Mouse (Mus musculus): ENCODE results near the gene Saa4. TPM values are rescaled to one million over a fixed set of nuclear protein-coding genes. Genes with fewer than 3 reads are reported as not detected.

Saa4 gene
- polyA plus RNA-seq, 1 experiment from 2014 or later = not detected

DNA sequence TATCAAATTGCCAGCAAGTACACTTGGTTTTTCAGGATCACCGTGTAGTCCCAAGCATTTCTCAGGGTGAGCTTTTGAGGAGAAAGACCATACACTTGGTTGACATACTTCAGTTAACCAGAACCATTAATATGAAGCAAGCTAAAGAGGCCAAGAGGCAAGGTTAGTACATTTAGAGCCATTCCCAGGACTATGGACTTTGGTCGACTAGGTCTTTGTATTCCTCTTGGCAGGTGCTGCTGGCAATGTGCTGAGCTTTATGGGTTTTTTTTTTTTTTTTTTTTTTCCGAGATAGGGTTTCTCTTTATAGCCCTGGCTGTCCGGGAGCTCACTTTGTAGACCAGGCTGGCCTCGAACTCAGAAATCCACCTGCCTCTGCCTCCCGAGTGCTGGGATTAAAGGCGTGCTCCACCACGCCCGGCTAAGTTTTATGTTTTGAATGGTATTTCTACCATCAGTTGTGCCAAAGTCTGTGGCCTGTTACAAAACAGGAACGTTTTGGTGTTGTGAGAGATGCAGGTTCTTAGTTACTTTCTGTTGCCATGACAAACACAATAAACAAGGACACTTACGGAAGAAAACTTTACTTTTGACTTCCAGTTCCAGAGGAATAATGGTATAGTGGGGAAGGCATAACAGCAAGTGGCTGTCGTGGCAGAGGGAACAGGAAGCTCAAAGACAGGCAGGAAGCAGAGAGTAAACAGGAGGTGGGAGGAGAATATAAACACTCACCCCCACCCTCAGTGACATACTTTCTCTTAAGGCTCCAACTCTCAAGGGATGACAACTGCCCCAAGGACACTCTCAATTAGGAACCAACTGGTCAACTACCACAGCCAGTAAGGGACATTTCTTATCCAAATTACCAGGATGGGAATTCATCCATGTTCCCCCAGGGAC, 6.4 kb upstream of the Saa4 start:
- Histone ChIP-seq H3K4me1 (replicated peaks) (no peaks in the 10 kb centered on the region), H3K4me3 (no peak overlapping the region), H3K9me3 (no peaks in the 10 kb centered on the region), H3K36me3 (no peaks in the 10 kb centered on the region), H3K27ac (no peak overlapping the region), H3K27me3 (ENCODE audit: insufficient read depth, poor library complexity, severe bottlenecking) (no peaks in the 10 kb centered on the region)
- DNase-seq (ENCODE audit: low spot score) = no peak
- WGBS = 84% methylated on average over 12 of the region's 12 CpGs

DNA sequence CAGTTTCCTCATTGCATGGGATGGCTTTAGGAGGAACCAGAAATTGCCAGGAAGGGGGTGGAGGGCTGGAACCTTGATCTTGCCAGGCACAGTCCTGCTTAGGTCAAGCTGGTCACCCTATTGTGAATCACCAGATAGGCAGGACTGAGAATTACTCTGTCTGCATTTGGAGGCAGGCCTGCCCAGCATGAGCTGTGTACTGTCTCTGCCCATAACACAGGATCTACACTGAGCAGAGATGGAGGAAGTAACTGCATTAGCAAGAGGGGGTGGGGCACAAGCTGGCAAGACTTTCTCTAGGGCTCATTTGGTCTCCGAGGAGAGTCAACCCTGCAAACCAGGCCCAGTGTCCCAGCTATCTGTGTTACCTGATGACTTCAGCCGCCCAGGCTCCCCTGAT, 2.6 kb upstream of the Saa4 start:
- H3K4me3 ChIP-seq = no peak overlapping the region
- no peak for DNase-seq (ENCODE audit: low spot score)
- WGBS = 88% methylated on average over 2 of the region's 2 CpGs
- H3K36me3 ChIP-seq = no peaks in the 10 kb centered on the region
- H3K4me1 ChIP-seq (replicated peaks) = no peaks in the 10 kb centered on the region
- H3K27me3 ChIP-seq (ENCODE audit: insufficient read depth, poor library complexity, severe bottlenecking) = no peaks in the 10 kb centered on the region
- no peak overlapping the region for H3K27ac ChIP-seq
- no peaks in the 10 kb centered on the region for H3K9me3 ChIP-seq

DNA sequence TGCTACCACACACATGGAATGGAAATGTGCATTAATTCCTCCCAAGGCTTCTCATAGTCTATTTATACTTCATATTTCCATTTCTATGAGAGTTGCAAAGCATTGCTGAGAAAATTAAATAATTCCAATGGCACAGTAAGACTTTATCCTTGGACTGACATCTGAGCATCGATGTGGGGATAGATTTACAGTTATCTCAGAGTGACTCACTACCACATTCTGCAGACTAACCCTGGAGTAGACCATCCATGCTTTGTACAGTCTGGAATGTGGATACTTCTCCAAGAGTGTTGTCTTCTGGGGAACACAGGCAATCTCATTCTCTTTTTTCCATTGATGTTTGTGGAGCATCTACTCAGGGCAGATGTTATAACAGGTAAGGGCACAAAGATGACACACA, 4.8 kb downstream of the Saa4 start:
- Histone ChIP-seq H3K4me1 (replicated peaks) (no peaks in the 10 kb centered on the region), H3K36me3 (no peaks in the 10 kb centered on the region), H3K9me3 (no peaks in the 10 kb centered on the region), H3K27me3 (ENCODE audit: insufficient read depth, poor library complexity, severe bottlenecking) (no peaks in the 10 kb centered on the region), H3K27ac (no peak overlapping the region), H3K4me3 (no peak overlapping the region)
- DNase-seq (ENCODE audit: low spot score) = no peak
- 88% methylated on average over 1 of the region's 1 CpGs for WGBS

DNA sequence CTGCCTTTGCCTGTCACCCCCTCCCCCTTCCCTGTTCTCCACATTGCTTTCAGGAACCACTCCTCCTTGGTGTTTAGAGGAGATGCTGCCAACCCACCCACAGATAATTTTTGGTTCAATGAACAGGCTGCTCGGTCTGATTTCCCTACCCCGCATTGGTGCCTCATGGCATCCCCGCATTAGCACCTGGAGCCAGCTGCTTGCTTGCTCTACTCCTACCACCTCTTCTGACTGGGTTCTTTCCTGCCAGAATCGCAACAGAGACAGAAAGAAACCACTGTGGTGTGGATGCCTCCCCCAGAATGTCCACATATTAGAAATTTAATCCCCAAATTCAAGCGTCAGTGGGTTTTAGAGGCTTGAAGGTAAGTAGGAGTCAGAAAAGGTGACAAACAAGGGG, 8.0 kb downstream of the Saa4 start:
- Histone ChIP-seq H3K9me3 (no peaks in the 10 kb centered on the region), H3K27me3 (ENCODE audit: insufficient read depth, poor library complexity, severe bottlenecking) (peaks cover 4% of the 10 kb centered on the region; the same call in 1 of the 2 replicates)
- 85% methylated on average over 5 of the region's 5 CpGs for WGBS

DNA sequence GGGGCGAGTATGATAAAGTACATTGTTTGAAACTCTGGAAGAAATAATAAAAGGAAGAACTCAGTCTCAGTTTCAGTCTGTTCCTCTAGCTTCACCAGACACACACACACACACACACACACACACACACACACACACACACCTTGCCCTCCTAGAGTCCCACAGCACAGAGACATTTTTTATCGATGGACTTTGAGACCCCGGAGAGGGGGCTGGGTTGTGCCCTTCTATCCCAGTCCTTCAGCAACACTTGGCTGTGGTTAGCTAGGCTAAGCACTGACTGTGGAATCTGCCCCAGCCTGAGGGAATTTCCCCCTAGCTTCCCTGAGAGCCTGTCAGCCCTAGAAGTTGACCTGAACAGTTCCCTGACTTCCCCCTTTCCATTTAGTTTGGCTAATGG, 8.6 kb downstream of the Saa4 start:
- Histone ChIP-seq H3K4me3 (no peak overlapping the region), H3K27ac (no peak overlapping the region), H3K9me3 (no peaks in the 10 kb centered on the region), H3K27me3 (ENCODE audit: insufficient read depth, poor library complexity, severe bottlenecking) (peaks cover 4% of the 10 kb centered on the region; the same call in 1 of the 2 replicates), H3K36me3 (no peaks in the 10 kb centered on the region), H3K4me1 (replicated peaks) (no peaks in the 10 kb centered on the region)
- 91% methylated on average over 3 of the region's 3 CpGs for WGBS
- no peak for DNase-seq (ENCODE audit: low spot score)

More for the DNA sequence above, 8.0 kb downstream of the Saa4 start:
- no peak for DNase-seq (ENCODE audit: low spot score)
- Histone ChIP-seq H3K27ac (no peak overlapping the region), H3K4me3 (no peak overlapping the region), H3K4me1 (replicated peaks) (no peaks in the 10 kb centered on the region), H3K36me3 (no peaks in the 10 kb centered on the region)

DNA sequence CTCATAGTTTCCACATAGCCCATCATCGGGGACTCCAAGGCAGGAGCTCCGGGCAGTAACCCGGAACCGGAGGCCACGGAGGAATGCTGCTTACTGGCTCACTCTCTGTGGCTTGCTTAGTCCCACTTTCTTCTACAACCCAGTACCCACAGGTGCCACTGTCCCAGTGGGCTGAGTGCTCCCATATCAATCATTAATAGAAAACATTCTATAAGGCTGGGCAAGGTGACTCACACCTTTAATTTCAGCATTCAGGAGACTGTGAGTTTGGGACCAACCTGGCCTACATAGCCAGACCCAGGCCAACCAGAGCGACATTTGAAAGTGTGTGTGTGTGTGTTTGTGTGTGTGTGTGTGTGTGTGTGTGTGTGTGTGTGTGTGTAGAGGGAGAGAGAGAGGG, 9.0 kb downstream of the Saa4 start:
- Histone ChIP-seq H3K27ac (no peak overlapping the region), H3K27me3 (ENCODE audit: insufficient read depth, poor library complexity, severe bottlenecking) (peaks cover 4% of the 10 kb centered on the region; the same call in 1 of the 2 replicates), H3K4me1 (replicated peaks) (no peaks in the 10 kb centered on the region), H3K4me3 (no peak overlapping the region), H3K9me3 (no peaks in the 10 kb centered on the region), H3K36me3 (no peaks in the 10 kb centered on the region)
- WGBS = 92% methylated on average over 6 of the region's 6 CpGs
- DNase-seq (ENCODE audit: low spot score) = no peak

DNA sequence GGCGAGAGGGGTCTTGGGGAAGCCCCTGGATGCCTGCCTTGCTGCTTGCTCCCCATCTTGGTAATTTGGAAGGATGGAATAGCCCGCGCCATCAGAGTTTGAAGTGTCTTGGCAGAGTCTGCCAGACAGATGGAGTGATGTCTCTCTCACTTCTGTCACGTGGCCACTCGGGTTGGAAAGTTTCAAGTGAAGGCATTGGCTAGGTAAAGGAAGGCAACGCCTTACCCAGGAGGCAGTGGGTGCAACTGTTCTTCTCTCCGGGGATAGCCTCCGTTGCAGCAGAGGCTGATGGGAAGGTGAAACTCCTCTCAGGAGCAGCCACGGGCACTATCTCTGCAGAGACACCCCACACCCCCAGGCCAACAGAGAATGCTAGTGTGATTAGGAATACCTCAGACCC, 11.9 kb downstream of the Saa4 start:
- Histone ChIP-seq H3K36me3 (no peaks in the 10 kb centered on the region), H3K27ac (no peak overlapping the region), H3K27me3 (ENCODE audit: insufficient read depth, poor library complexity, severe bottlenecking) (peaks cover 4% of the 10 kb centered on the region; the same call in 1 of the 2 replicates), H3K4me1 (replicated peaks) (no peaks in the 10 kb centered on the region), H3K4me3 (no peak overlapping the region), H3K9me3 (no peaks in the 10 kb centered on the region)
- DNase-seq (ENCODE audit: low spot score) = no peak
- WGBS = 77% methylated on average over 9 of the region's 9 CpGs

DNA sequence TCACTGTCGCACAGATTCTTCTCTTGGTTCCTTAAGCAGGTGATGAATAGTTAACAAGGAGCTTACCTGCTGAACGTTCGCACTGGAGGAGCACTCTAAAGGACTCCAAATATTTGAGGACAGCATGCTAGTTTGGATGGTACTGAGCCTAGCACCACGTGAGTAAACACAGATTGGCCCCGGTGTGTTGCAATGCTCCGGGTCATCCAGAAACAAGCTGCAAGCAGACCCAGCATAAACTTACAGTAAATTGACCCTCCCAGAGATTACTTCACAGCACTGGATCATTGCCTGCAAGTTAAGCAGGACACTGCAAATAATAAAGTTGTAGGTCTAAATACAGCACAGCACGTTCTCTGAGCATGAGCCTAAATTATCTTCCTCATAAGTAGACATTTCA, 12.9 kb downstream of the Saa4 start:
- no peaks in the 10 kb centered on the region for H3K9me3 ChIP-seq
- H3K27me3 ChIP-seq (ENCODE audit: insufficient read depth, poor library complexity, severe bottlenecking) = peaks cover 4% of the 10 kb centered on the region; the same call in 1 of the 2 replicates
- H3K4me1 ChIP-seq (replicated peaks) = no peaks in the 10 kb centered on the region
- DNase-seq (ENCODE audit: low spot score) = no peak
- no peak overlapping the region for H3K27ac ChIP-seq
- 88% methylated on average over 7 of the region's 7 CpGs for WGBS
- H3K36me3 ChIP-seq = no peaks in the 10 kb centered on the region
- H3K4me3 ChIP-seq = no peak overlapping the region

DNA sequence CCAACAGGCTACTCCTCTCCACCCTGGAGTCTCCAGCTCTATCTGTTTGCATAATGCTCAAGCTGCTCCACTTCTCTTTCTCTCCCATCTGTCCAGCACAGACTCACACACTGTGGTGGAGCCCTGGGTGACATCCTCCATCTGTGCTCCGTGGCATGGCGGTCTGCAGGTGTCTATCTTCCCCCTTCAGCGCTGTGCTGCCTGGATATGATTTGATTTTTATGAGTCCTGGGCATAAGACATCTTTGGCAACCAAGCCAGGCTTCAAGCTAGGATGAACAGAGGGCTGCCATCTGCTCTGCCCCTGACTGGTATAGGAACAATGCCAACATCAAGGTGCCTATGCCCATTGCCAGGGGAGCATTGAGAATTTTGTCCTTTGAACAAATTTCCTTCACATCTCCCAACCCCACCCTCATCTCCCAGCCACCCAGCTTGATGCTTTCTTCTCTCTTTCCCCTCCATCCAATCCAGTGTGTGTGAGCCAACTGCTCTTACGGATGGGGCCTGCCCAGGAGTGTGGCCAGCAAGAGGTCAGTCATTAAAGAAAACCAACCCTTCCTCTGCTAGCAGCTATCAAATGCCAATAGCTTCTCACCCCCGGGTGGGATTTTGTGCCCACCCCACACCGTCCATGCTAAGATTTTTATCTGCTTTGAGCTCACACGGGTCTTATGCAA, 13.7 kb downstream of the Saa4 start:
- WGBS = 85% methylated on average over 7 of the region's 7 CpGs
- no peak for DNase-seq (ENCODE audit: low spot score)
- peaks cover 4% of the 10 kb centered on the region; the same call in 1 of the 2 replicates for H3K27me3 ChIP-seq (ENCODE audit: insufficient read depth, poor library complexity, severe bottlenecking)

DNA sequence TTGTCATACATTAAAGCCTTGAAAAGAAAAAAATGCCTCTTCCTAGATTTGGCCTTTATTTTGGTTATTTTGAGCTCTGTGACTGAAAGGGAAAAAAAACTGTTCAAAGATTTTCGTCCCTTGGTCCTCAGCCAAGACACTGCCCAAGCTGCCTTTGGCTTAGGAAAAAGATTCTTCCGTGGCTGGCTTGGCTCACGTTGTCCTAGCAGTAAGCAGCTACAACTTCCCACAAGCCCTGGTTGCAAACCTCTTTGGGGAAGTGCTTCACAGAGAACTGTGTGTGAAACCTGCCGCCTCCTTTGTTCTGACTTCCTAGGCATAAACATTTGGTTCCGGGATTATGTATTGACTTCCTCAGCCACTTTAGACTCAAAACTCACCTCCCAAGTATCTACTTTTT, 15.5 kb downstream of the Saa4 start:
- no peaks in the 10 kb centered on the region for H3K9me3 ChIP-seq
- H3K27me3 ChIP-seq (ENCODE audit: insufficient read depth, poor library complexity, severe bottlenecking) = peaks cover 4% of the 10 kb centered on the region; the same call in 1 of the 2 replicates
- no peak overlapping the region for H3K4me3 ChIP-seq
- no peak for DNase-seq (ENCODE audit: low spot score)
- 73% methylated on average over 5 of the region's 5 CpGs for WGBS
- H3K36me3 ChIP-seq = no peaks in the 10 kb centered on the region
- no peak overlapping the region for H3K27ac ChIP-seq
- no peaks in the 10 kb centered on the region for H3K4me1 ChIP-seq (replicated peaks)

More for the DNA sequence above, 13.7 kb downstream of the Saa4 start:
- Histone ChIP-seq H3K4me3 (no peak overlapping the region), H3K27ac (no peak overlapping the region), H3K36me3 (no peaks in the 10 kb centered on the region), H3K4me1 (replicated peaks) (no peaks in the 10 kb centered on the region), H3K9me3 (no peaks in the 10 kb centered on the region)

DNA sequence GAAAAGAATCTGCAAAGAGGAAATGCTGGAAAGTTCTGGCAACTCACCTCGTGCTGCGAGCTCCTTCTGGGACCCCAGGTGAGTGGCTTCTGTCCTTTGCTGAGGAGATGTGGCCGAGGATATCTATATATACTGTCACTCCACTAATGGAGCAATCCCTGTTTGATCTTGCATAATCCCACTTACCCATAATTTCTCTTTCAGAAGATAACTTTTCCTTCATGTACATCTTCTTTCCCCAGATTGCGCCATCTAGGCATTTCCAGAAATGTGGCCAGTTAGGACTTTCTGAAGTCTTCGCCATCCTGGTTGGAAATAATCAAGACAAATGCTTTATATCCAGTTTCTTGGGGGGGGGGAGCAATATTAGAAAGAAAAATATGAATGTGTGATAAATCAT, 16.8 kb downstream of the Saa4 start, which contains the start of gene Saa3:
Gene Saa3, minus strand, starts transcription at position 101 of the 400 bp plus-strand sequence.
- H3K4me3 ChIP-seq = no peak within 1 kb of the TSS
- no peaks in the 10 kb centered on the region for H3K4me1 ChIP-seq (replicated peaks)
- H3K36me3 ChIP-seq = no peaks in the 10 kb centered on the region
- no peaks in the 10 kb centered on the region for H3K9me3 ChIP-seq
- WGBS = 91% methylated on average over 5 of the region's 5 CpGs
- H3K27ac ChIP-seq = no peak within 1 kb of the TSS
- no peak for DNase-seq (ENCODE audit: low spot score)
- H3K27me3 ChIP-seq (ENCODE audit: insufficient read depth, poor library complexity, severe bottlenecking) = peaks cover 2% of the 10 kb centered on the region; the same call in 1 of the 2 replicates

DNA sequence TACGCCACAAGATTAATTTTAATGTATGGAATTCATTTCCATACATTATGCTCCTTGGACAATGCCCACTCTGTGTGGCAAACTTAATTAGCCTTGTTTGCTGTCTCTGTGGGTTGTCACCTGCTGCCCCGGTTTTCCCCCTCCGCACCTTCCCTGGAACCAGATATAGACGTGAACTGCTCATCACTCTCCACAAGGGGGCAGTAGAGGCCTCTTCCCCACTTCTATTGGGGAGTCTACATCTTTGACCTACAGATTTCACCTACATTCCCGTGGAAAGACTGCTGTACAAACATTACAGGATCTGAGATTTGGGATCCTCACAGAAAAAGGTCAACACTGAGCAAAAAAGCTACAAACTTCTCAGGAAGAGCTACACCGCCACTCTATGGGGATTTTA, 17.9 kb downstream of the Saa4 start:
- no peaks in the 10 kb centered on the region for H3K9me3 ChIP-seq
- 33% methylated on average over 6 of the region's 6 CpGs for WGBS
- no peak overlapping the region for H3K27ac ChIP-seq
- no peaks in the 10 kb centered on the region for H3K27me3 ChIP-seq (ENCODE audit: insufficient read depth, poor library complexity, severe bottlenecking)
- DNase-seq (ENCODE audit: low spot score) = peak; percentile 39
- H3K36me3 ChIP-seq = no peaks in the 10 kb centered on the region
- peaks cover 3% of the 10 kb centered on the region for H3K4me1 ChIP-seq (replicated peaks)
- H3K4me3 ChIP-seq = no peak overlapping the region

DNA sequence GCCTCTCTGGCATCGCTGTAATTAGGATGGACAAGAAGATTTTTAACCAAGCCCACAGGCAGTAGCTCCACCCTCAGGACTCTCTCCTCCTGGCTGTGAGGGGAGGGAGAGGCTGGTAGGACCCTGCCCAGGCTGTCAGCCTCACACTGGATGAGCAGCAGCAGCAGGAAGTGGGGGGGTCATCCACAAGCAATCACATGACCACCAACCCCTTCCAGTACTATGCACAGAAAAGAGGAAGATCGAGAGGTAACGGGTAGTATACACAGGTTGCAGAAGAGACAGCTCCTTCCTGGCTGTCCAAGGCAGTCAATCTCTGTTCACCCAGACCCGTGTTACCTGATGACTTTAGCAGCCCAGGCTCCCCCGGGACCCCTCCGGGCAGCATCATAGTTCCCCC, 20.2 kb downstream of the Saa4 start:
- WGBS = 69% methylated on average over 6 of the region's 6 CpGs
- H3K36me3 ChIP-seq = peaks cover 16% of the 10 kb centered on the region
- H3K4me1 ChIP-seq (replicated peaks) = peaks cover 8% of the 10 kb centered on the region
- no peak overlapping the region for H3K4me3 ChIP-seq
- DNase-seq (ENCODE audit: low spot score) = no peak
- no peak overlapping the region for H3K27ac ChIP-seq
- H3K9me3 ChIP-seq = no peaks in the 10 kb centered on the region
- H3K27me3 ChIP-seq (ENCODE audit: insufficient read depth, poor library complexity, severe bottlenecking) = no peaks in the 10 kb centered on the region
